In genomic region chr4:144972948-144973720, GRCm38 (mm10) we compare ENCODE assay signal across 10 mouse cellular contexts.
DNase-seq lines count a peak whose midpoint lies in the region; ATAC-seq and TF ChIP-seq lines count a peak whose summit lies in the region.
"Had no signal": no experiment of that assay in that cellular context is flagged by ENCODE, and none has a peak within 500 bp of the region (broad histone marks: within the 10 kb centered on the region; RNA-seq: fewer than 3 reads in every experiment).

No protein-coding gene starts in this region.

- H3K4me2 ChIP-seq in heart, embryonic 11.5 days, result no peak overlapping the region
- H3K4me2 ChIP-seq in stomach, postnatal 0 days (replicated peaks; ENCODE audit: low read depth), result no peak overlapping the region
- no peak overlapping the region for H3K4me2 ChIP-seq in liver, postnatal 0 days (ENCODE audit: low read depth, low read length)
- H3K4me2 ChIP-seq: hindbrain, embryonic 12.5 days had no signal

- H3K27me3 ChIP-seq in heart, embryonic 11.5 days (ENCODE audit: control insufficient read depth, insufficient read depth, low read length), result no peaks in the 10 kb centered on the region
- H3K27me3 ChIP-seq in stomach, postnatal 0 days (ENCODE audit: control insufficient read depth, insufficient read depth, low read length), result no peaks in the 10 kb centered on the region
- no peaks in the 10 kb centered on the region for H3K27me3 ChIP-seq in liver, postnatal 0 days (ENCODE audit: insufficient read depth, low read length)
- H3K27me3 ChIP-seq: hindbrain, embryonic 12.5 days had no signal

- no peak for TF ChIP-seq EP300 in stomach, postnatal 0 days (optimal IDR thresholded peaks at IDR 0.05)
- no peak for TF ChIP-seq EP300 in liver, postnatal 0 days (IDR thresholded peaks at IDR 0.05; ENCODE audit: low read depth)

- WGBS in heart, embryonic 11.5 days (ENCODE audit: insufficient replicate concordance), result 84% methylated on average over 6 of the region's 6 CpGs
- 66% methylated on average over 6 of the region's 6 CpGs for WGBS in stomach, postnatal 0 days
- WGBS in liver, postnatal 0 days (ENCODE audit: insufficient replicate concordance), result 80% methylated on average over 6 of the region's 6 CpGs

- no peak for TF ChIP-seq CTCF in stomach, postnatal 0 days (IDR thresholded peaks at IDR 0.05; ENCODE audit: low read depth)
- no peak for TF ChIP-seq CTCF in liver, postnatal 0 days (IDR thresholded peaks at IDR 0.05; ENCODE audit: low read depth)

- peak; percentile 92 for DNase-seq in heart, adult 11 months
- peak; percentile 22 for DNase-seq in urinary bladder, adult 2 months (ENCODE audit: low spot score)
- DNase-seq in urinary bladder, adult 18-20 months (ENCODE audit: low spot score in 2 of 2), result no peak
- DNase-seq in stomach, postnatal 0 days (ENCODE audit: low spot score), result peak; percentile 43
- DNase-seq in testis, postnatal 14 days (ENCODE audit: low spot score), result no peak
- no peak for DNase-seq in liver, postnatal 0 days
- DNase-seq: liver had no signal

- no peak overlapping the region for H3K27ac ChIP-seq in heart, embryonic 11.5 days (ENCODE audit: low read depth, low read length)
- H3K27ac ChIP-seq in stomach, postnatal 0 days (replicated peaks), result 0 out of 2 replicates have a peak overlapping the region, but pooled peaks have one; percentile 8
- H3K27ac ChIP-seq in liver, postnatal 0 days (ENCODE audit: low read depth), result no peak overlapping the region
- H3K27ac ChIP-seq: hindbrain, embryonic 12.5 days had no signal

- H3K4me1 ChIP-seq in heart, embryonic 11.5 days (ENCODE audit: control insufficient read depth, insufficient read depth, low read length), result 0 out of 2 replicates have a peak, but pooled peaks cover 2% of the 10 kb centered on the region
- H3K4me1 ChIP-seq in stomach, postnatal 0 days (replicated peaks; ENCODE audit: control insufficient read depth, insufficient read depth), result 0 out of 2 replicates have a peak, but pooled peaks cover 2% of the 10 kb centered on the region
- peaks cover 5% of the 10 kb centered on the region; the same call in 1 of the 2 replicates for H3K4me1 ChIP-seq in liver, postnatal 0 days (ENCODE audit: insufficient read depth)
- H3K4me1 ChIP-seq: hindbrain, embryonic 12.5 days had no signal

- peaks cover 3% of the 10 kb centered on the region; the same call in 1 of the 2 replicates for H3K36me3 ChIP-seq in heart, embryonic 11.5 days (ENCODE audit: control insufficient read depth, insufficient read depth, low read length)
- H3K36me3 ChIP-seq in stomach, postnatal 0 days (ENCODE audit: control insufficient read depth, insufficient read depth, low read length), result no peaks in the 10 kb centered on the region
- H3K36me3 ChIP-seq in liver, postnatal 0 days (replicated peaks; ENCODE audit: insufficient read depth, low read length), result peaks cover 19% of the 10 kb centered on the region

- ATAC-seq in heart, embryonic 11.5 days (replicated peaks; ENCODE audit: insufficient number of reproducible peaks, low FRiP score, low TSS enrichment), result no peak
- peak; percentile 51 for ATAC-seq in inflammation-experienced regulatory T-cells, adult 6 months
- ATAC-seq in stomach, postnatal 0 days (ENCODE audit: low FRiP score, low TSS enrichment), result peak; percentile 79
- no peak for ATAC-seq in liver, postnatal 0 days

- no peaks in the 10 kb centered on the region for H3K9me3 ChIP-seq in heart, embryonic 11.5 days (replicated peaks; ENCODE audit: control insufficient read depth, low read length)
- H3K9me3 ChIP-seq in stomach, postnatal 0 days (ENCODE audit: control insufficient read depth, low read length), result no peaks in the 10 kb centered on the region
- no peaks in the 10 kb centered on the region for H3K9me3 ChIP-seq in liver, postnatal 0 days (ENCODE audit: low read length)
- H3K9me3 ChIP-seq: hindbrain, embryonic 12.5 days had no signal

- H3K9ac ChIP-seq in heart, embryonic 11.5 days (ENCODE audit: low read depth, low read length), result no peak overlapping the region
- no peak overlapping the region for H3K9ac ChIP-seq in stomach, postnatal 0 days (ENCODE audit: low read length)
- no peak overlapping the region for H3K9ac ChIP-seq in liver, postnatal 0 days (replicated peaks)
- H3K9ac ChIP-seq: hindbrain, embryonic 12.5 days had no signal

- no peak overlapping the region for H3K4me3 ChIP-seq in heart, embryonic 11.5 days (ENCODE audit: low read depth, low read length)
- no peak overlapping the region for H3K4me3 ChIP-seq in stomach, postnatal 0 days (ENCODE audit: low read depth, low read length)
- H3K4me3 ChIP-seq in liver, postnatal 0 days (ENCODE audit: low read depth, low read length), result no peak overlapping the region
- H3K4me3 ChIP-seq: hindbrain, embryonic 12.5 days had no signal

Comparison
In these comparisons a context has a peak if more than half of its experiments do, and no peak if none do; other contexts are left out.
1. DNase-seq: peak in heart, adult 11 months (single experiment), urinary bladder, adult 2 months (single experiment) and stomach, postnatal 0 days (single experiment); none in urinary bladder, adult 18-20 months (0 of 2), testis, postnatal 14 days (single experiment) and liver, postnatal 0 days (single experiment).
2. ATAC-seq: peak in inflammation-experienced regulatory T-cells, adult 6 months (single experiment) and stomach, postnatal 0 days (single experiment); none in heart, embryonic 11.5 days (single experiment) and liver, postnatal 0 days (single experiment).